Mouse (Mus musculus): Measurements from ENCODE around the gene Wdfy4. TPM values are rescaled to one million over a fixed set of nuclear protein-coding genes. Genes with fewer than 3 reads are reported as not detected.
A peak's percentile ranks its signal among the peaks of the same experiment; 100 is the strongest.

Wdfy4 gene
- total and polyA plus RNA-seq, 2 experiments from 2014 or later, result 0.14 to 1.4 TPM

- no peak overlapping the region for H3K4me3 ChIP-seq (ENCODE audit: low read depth, low read length)
- no peak for DNase-seq (ENCODE audit: low spot score)
- 52% methylated on average over 1 of the region's 1 CpGs for WGBS
Measured at GRCm38 (mm10) chr14:33171942-33172341, 13.4 kb downstream of the Wdfy4 start.

GRCm38 (mm10) chr14:33168750-33169149, 16.6 kb downstream of the Wdfy4 start:
- ATAC-seq (ENCODE audit: insufficient read depth, low read depth) (no peak), DNase-seq (ENCODE audit: low spot score) (no peak)
- Histone ChIP-seq H3K9me3 (replicated peaks; ENCODE audit: control insufficient read depth, low read length) (no peaks in the 10 kb centered on the region), H3K4me1 (ENCODE audit: control insufficient read depth, insufficient read depth) (no peaks in the 10 kb centered on the region), H3K4me3 (ENCODE audit: low read depth, low read length) (no peak overlapping the region), H3K27ac (ENCODE audit: low read depth) (no peak overlapping the region), H3K36me3 (replicated peaks; ENCODE audit: control insufficient read depth, insufficient read depth, low read length) (no peaks in the 10 kb centered on the region), H3K27me3 (ENCODE audit: control insufficient read depth, insufficient read depth, low read length) (no peaks in the 10 kb centered on the region), H3K4me2 (ENCODE audit: low read depth, low read length) (no peak overlapping the region), H3K9ac (replicated peaks; ENCODE audit: low read depth, low read length) (no peak overlapping the region)
- TF ChIP-seq EP300 (IDR thresholded peaks at IDR 0.05; ENCODE audit: low read depth) (no peak), CTCF (IDR thresholded peaks at IDR 0.05; ENCODE audit: low read depth) (no peak)
- WGBS, result 75% methylated on average over 4 of the region's 4 CpGs

More at GRCm38 (mm10) chr14:33171942-33172341, 13.4 kb downstream of the Wdfy4 start:
- Histone ChIP-seq H3K36me3 (replicated peaks; ENCODE audit: control insufficient read depth, insufficient read depth, low read length) (no peaks in the 10 kb centered on the region), H3K27me3 (ENCODE audit: control insufficient read depth, insufficient read depth, low read length) (no peaks in the 10 kb centered on the region), H3K4me2 (ENCODE audit: low read depth, low read length) (no peak overlapping the region), H3K4me1 (ENCODE audit: control insufficient read depth, insufficient read depth) (no peaks in the 10 kb centered on the region), H3K27ac (ENCODE audit: low read depth) (no peak overlapping the region), H3K9ac (replicated peaks; ENCODE audit: low read depth, low read length) (no peak overlapping the region), H3K9me3 (replicated peaks; ENCODE audit: control insufficient read depth, low read length) (no peaks in the 10 kb centered on the region)
- ATAC-seq (ENCODE audit: insufficient read depth, low read depth), result no peak
- no peak for TF ChIP-seq EP300 (IDR thresholded peaks at IDR 0.05; ENCODE audit: low read depth)
- TF ChIP-seq CTCF (IDR thresholded peaks at IDR 0.05; ENCODE audit: low read depth), result no peak

- no peak for TF ChIP-seq CTCF (IDR thresholded peaks at IDR 0.05; ENCODE audit: low read depth)
- no peak for TF ChIP-seq EP300 (IDR thresholded peaks at IDR 0.05; ENCODE audit: low read depth)
- no peaks in the 10 kb centered on the region for H3K36me3 ChIP-seq (replicated peaks; ENCODE audit: control insufficient read depth, insufficient read depth, low read length)
- H3K4me1 ChIP-seq (ENCODE audit: control insufficient read depth, insufficient read depth), result peaks cover 23% of the 10 kb centered on the region
- DNase-seq (ENCODE audit: low spot score), result peak; percentile 49
- no peak overlapping the region for H3K4me2 ChIP-seq (ENCODE audit: low read depth, low read length)
- no peaks in the 10 kb centered on the region for H3K27me3 ChIP-seq (ENCODE audit: control insufficient read depth, insufficient read depth, low read length)
- H3K9me3 ChIP-seq (replicated peaks; ENCODE audit: control insufficient read depth, low read length), result no peaks in the 10 kb centered on the region
- H3K4me3 ChIP-seq (ENCODE audit: low read depth, low read length), result no peak overlapping the region
- WGBS, result 33% methylated on average over 5 of the region's 5 CpGs
- no peak overlapping the region for H3K9ac ChIP-seq (replicated peaks; ENCODE audit: low read depth, low read length)
- peak overlapping the region; percentile 56; the same call in 1 of the 2 replicates for H3K27ac ChIP-seq (ENCODE audit: low read depth)
- ATAC-seq (ENCODE audit: insufficient read depth, low read depth), result peak; percentile 71
Measured at GRCm38 (mm10) chr14:33162238-33162637, 23.1 kb downstream of the Wdfy4 start.

GRCm38 (mm10) chr14:33158268-33158667, 27.0 kb downstream of the Wdfy4 start:
- no peak for TF ChIP-seq CTCF (IDR thresholded peaks at IDR 0.05; ENCODE audit: low read depth)
- no peak for TF ChIP-seq EP300 (IDR thresholded peaks at IDR 0.05; ENCODE audit: low read depth)
- DNase-seq (ENCODE audit: low spot score) (no peak), ATAC-seq (ENCODE audit: insufficient read depth, low read depth) (no peak)
- H3K4me3 ChIP-seq (ENCODE audit: low read depth, low read length), result no peak overlapping the region
- no peaks in the 10 kb centered on the region for H3K9me3 ChIP-seq (replicated peaks; ENCODE audit: control insufficient read depth, low read length)
- H3K27me3 ChIP-seq (ENCODE audit: control insufficient read depth, insufficient read depth, low read length), result no peaks in the 10 kb centered on the region
- no peak overlapping the region for H3K9ac ChIP-seq (replicated peaks; ENCODE audit: low read depth, low read length)
- H3K4me1 ChIP-seq (ENCODE audit: control insufficient read depth, insufficient read depth), result peaks cover 23% of the 10 kb centered on the region
- 64% methylated on average over 3 of the region's 3 CpGs for WGBS
- no peak overlapping the region for H3K27ac ChIP-seq (ENCODE audit: low read depth)
- H3K36me3 ChIP-seq (replicated peaks; ENCODE audit: control insufficient read depth, insufficient read depth, low read length), result no peaks in the 10 kb centered on the region
- H3K4me2 ChIP-seq (ENCODE audit: low read depth, low read length), result no peak overlapping the region

GRCm38 (mm10) chr14:33152941-33153340, 32.4 kb downstream of the Wdfy4 start:
- Histone ChIP-seq H3K4me3 (ENCODE audit: low read depth, low read length) (no peak overlapping the region), H3K9me3 (replicated peaks; ENCODE audit: control insufficient read depth, low read length) (no peaks in the 10 kb centered on the region), H3K27me3 (ENCODE audit: control insufficient read depth, insufficient read depth, low read length) (peaks cover 13% of the 10 kb centered on the region; the same call in 1 of the 2 replicates), H3K4me2 (ENCODE audit: low read depth, low read length) (no peak overlapping the region), H3K27ac (ENCODE audit: low read depth) (no peak overlapping the region), H3K36me3 (replicated peaks; ENCODE audit: control insufficient read depth, insufficient read depth, low read length) (no peaks in the 10 kb centered on the region), H3K4me1 (ENCODE audit: control insufficient read depth, insufficient read depth) (no peaks in the 10 kb centered on the region), H3K9ac (replicated peaks; ENCODE audit: low read depth, low read length) (no peak overlapping the region)
- ATAC-seq (ENCODE audit: insufficient read depth, low read depth) (no peak), DNase-seq (ENCODE audit: low spot score) (no peak)
- TF ChIP-seq EP300 (IDR thresholded peaks at IDR 0.05; ENCODE audit: low read depth) (no peak), CTCF (IDR thresholded peaks at IDR 0.05; ENCODE audit: low read depth) (peak; percentile 32)
- 11% methylated on average over 1 of the region's 1 CpGs for WGBS

DNA sequence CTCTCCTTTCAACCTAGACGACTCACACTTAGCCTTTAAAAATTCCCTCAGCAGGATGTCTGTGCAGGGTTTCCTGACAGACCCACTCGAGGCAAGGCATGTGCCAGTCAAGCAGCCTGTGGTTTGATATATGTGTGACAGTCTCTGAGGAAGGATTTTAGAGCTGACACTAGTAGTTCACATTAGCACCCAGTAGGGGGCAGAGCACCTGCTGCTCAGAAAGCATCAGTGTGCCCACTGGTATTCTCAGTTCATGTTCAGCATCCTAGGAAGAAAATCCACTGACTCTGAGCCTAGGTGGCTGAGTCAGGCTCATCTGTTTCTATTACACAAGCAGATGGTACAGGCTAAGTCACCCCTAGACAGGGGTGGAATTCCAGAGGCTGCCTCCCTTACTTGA, 39.0 kb downstream of the Wdfy4 start:
- no peak for DNase-seq (ENCODE audit: low spot score)
- no peak overlapping the region for H3K4me3 ChIP-seq (ENCODE audit: low read depth, low read length)
- peaks cover 13% of the 10 kb centered on the region; the same call in 1 of the 2 replicates for H3K27me3 ChIP-seq (ENCODE audit: control insufficient read depth, insufficient read depth, low read length)
- no peak overlapping the region for H3K9ac ChIP-seq (replicated peaks; ENCODE audit: low read depth, low read length)
- H3K4me1 ChIP-seq (ENCODE audit: control insufficient read depth, insufficient read depth), result no peaks in the 10 kb centered on the region
- no peak for ATAC-seq (ENCODE audit: insufficient read depth, low read depth)
- no peaks in the 10 kb centered on the region for H3K9me3 ChIP-seq (replicated peaks; ENCODE audit: control insufficient read depth, low read length)
- no peak overlapping the region for H3K27ac ChIP-seq (ENCODE audit: low read depth)
- no peaks in the 10 kb centered on the region for H3K36me3 ChIP-seq (replicated peaks; ENCODE audit: control insufficient read depth, insufficient read depth, low read length)
- 0% methylated on average over 2 of the region's 2 CpGs for WGBS
- no peak overlapping the region for H3K4me2 ChIP-seq (ENCODE audit: low read depth, low read length)
- TF ChIP-seq CTCF (IDR thresholded peaks at IDR 0.05; ENCODE audit: low read depth) (peak; percentile 52), EP300 (IDR thresholded peaks at IDR 0.05; ENCODE audit: low read depth) (no peak)
